Mouse (Mus musculus) myocyte (in vitro differentiated cells): ENCODE data around the gene Rpl4.

Experiments used
- MAX ChIP-seq: IDR thresholded peaks from one replicate; pipeline ENCODE4 v1.6.1; 2011; ENCODE audit warnings: low read depth, mild to moderate bottlenecking, control low read depth
- POLR2A ChIP-seq: IDR thresholded peaks from one replicate; pipeline ENCODE4 v1.6.1; 2011; ENCODE audit warnings: low read depth, mild to moderate bottlenecking, control low read depth, moderate library complexity; ENCODE audit not compliant: insufficient read length
- SRF ChIP-seq: IDR thresholded peaks from one replicate; pipeline ENCODE4 v1.6.1; 2011; ENCODE audit warnings: low read depth; ENCODE audit not compliant: control insufficient read depth, insufficient read length
- TCF12 ChIP-seq: IDR thresholded peaks from one replicate; pipeline ENCODE4 v1.6.1; 2011; ENCODE audit warnings: mild to moderate bottlenecking, control low read depth; ENCODE audit not compliant: poor library complexity, insufficient read depth, severe bottlenecking
- USF1 ChIP-seq: IDR thresholded peaks from one replicate; pipeline ENCODE4 v1.6.1; 2011; ENCODE audit warnings: low read depth, mild to moderate bottlenecking, control low read depth, moderate library complexity

- TF ChIP-seq POLR2A: no peak
- no peak for TF ChIP-seq SRF
- TF ChIP-seq USF1: no peak
- no peak for TF ChIP-seq TCF12
- TF ChIP-seq MAX: no peak
Observed at GRCm38 (mm10) chr9:64227736-64228135, 54.6 kb downstream of the Rpl4 start.
